Mouse (Mus musculus) limb, embryonic 14.5 days (tissue): ENCODE measurements around the gene Gla. TPM values are rescaled to one million over a fixed set of nuclear protein-coding genes. Genes with fewer than 3 reads are reported as not detected.

ENCODE experiments used
- ATAC-seq: fragments of 200-750 bp; cut with Nextera tagmentation; 2 replicates; pipeline ENCODE4 v1.8.0; 2017; ENCODE audit warnings: low read depth, moderate number of reproducible peaks, moderate TSS enrichment; ENCODE audit not compliant: low FRiP score
- DNase-seq: peaks from one replicate; pipeline ENCODE4 v3.0.0-alpha.2; 2015; ENCODE audit warnings: low spot score
- H3K27ac ChIP-seq: fragments of 300-500 bp; sonication (generic); replicated peaks from 2 replicates; pipeline ENCODE4 v1.5.1; 2014; ENCODE audit warnings: low read depth, mild to moderate bottlenecking, low read length, moderate library complexity, mixed read lengths
- H3K27me3 ChIP-seq: fragments of 300-500 bp; sonication (generic); 2 replicates; pipeline ENCODE4 v1.6.1; 2014; ENCODE audit warnings: low read length, mixed read lengths; ENCODE audit not compliant: control insufficient read depth, insufficient read depth
- H3K36me3 ChIP-seq: fragments of 300-500 bp; sonication (generic); 2 replicates; pipeline ENCODE4 v1.6.1; 2014; ENCODE audit warnings: mild to moderate bottlenecking, low read length, moderate library complexity, mixed read lengths; ENCODE audit not compliant: control insufficient read depth, insufficient read depth
- H3K4me1 ChIP-seq: fragments of 300-500 bp; sonication (generic); 2 replicates; pipeline ENCODE4 v1.6.1; 2014; ENCODE audit warnings: antibody characterized with exemption, low read length, mixed read lengths; ENCODE audit not compliant: control insufficient read depth, insufficient read depth
- H3K4me2 ChIP-seq: fragments of 300-500 bp; sonication (generic); replicated peaks from 2 replicates; pipeline ENCODE4 v1.6.1; 2014; ENCODE audit warnings: low read depth, mild to moderate bottlenecking, low read length, moderate library complexity; ENCODE audit not compliant: severe bottlenecking
- H3K4me3 ChIP-seq: fragments of 300-500 bp; sonication (generic); replicated peaks from 2 replicates; pipeline ENCODE4 v1.5.1; 2014; ENCODE audit warnings: low read length
- H3K9ac ChIP-seq: fragments of 300-500 bp; sonication (generic); 2 replicates; pipeline ENCODE4 v1.6.1; 2014; ENCODE audit warnings: mild to moderate bottlenecking, low read depth, low read length, moderate library complexity; ENCODE audit not compliant: severe bottlenecking
- H3K9me3 ChIP-seq: fragments of 300-500 bp; sonication (generic); 2 replicates; pipeline ENCODE4 v1.6.1; 2016; ENCODE audit warnings: low read length; ENCODE audit not compliant: control insufficient read depth
- POLR2A ChIP-seq: fragments of 200-500 bp; IDR thresholded peaks from 2 replicates; pipeline ENCODE4 v1.8.0; 2012; ENCODE audit warnings: inconsistent platforms, mild to moderate bottlenecking, moderate library complexity, borderline replicate concordance; ENCODE audit not compliant: insufficient read depth, insufficient read length; ENCODE audit errors: extremely low read depth
- WGBS: fragments of 180-500 bp; shearing (Covaris S2); extraction: QIAGEN DNeasy Blood & Tissue Kit; methylation state at CpG from one replicate; pipeline ENCODE4 v1.1.7; 2014; 5-methylcytosine and 5-hydroxymethylcytosine counted together
- polyA plus RNA-seq, 2 experiments: library from polyadenylated mRNA; depleted of rRNA in 1 of 2; stranded (reverse) in 1 of 2; unstranded in 1 of 2; fragments of >200 nt; fragmentation: Nextera tagmentation in 1 of 2; extraction: Ambion mirVana in 1 of 2; gene quantifications; 2 replicates each; pipeline versions ENCODE4 v1.2.1 to v1.2.3; 2012 to 2014

Gla gene
- polyA plus RNA-seq, 2 experiments: 3.8 to 4.9 TPM

- H3K9ac ChIP-seq: no peak overlapping the region
- no peak for DNase-seq
- H3K9me3 ChIP-seq: no peaks in the 10 kb centered on the region
- H3K27ac ChIP-seq: no peak overlapping the region
- no peak for ATAC-seq
- H3K27me3 ChIP-seq: no peaks in the 10 kb centered on the region
- H3K4me3 ChIP-seq: no peak overlapping the region
- 65% methylated on average over 3 of the region's 3 CpGs for WGBS
- no peaks in the 10 kb centered on the region for H3K36me3 ChIP-seq
- no peaks in the 10 kb centered on the region for H3K4me1 ChIP-seq
- no peak overlapping the region for H3K4me2 ChIP-seq
- no peak for TF ChIP-seq POLR2A
Observed at GRCm38 (mm10) chrX:134635860-134636259, 34.9 kb upstream of the Gla start.

DNA sequence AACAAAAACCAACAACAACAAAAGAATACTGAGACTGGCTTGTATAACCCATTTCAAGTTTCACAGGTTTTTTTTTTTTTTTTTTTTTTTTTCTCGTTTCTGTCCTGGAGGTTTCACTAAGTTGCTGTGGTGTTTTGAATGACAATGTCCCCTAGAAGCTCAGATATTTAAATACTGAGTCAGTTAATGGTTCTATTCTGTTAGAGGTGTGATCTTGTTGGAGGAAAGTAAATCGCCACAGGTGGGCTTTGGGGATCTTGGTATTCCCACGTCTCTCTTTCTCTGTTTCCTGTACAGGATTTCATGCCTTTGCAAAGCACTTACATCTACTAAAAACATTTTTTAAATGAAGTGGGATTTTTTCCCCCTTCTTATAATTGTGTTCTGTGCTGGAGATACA lies 34.2 kb upstream of the Gla start:
- ATAC-seq: no peak
- 30% methylated on average over 3 of the region's 3 CpGs for WGBS
- no peak for DNase-seq
- Histone ChIP-seq H3K9ac (no peak overlapping the region), H3K27me3 (no peaks in the 10 kb centered on the region), H3K27ac (no peak overlapping the region), H3K4me3 (no peak overlapping the region), H3K36me3 (no peaks in the 10 kb centered on the region), H3K9me3 (no peaks in the 10 kb centered on the region), H3K4me1 (no peaks in the 10 kb centered on the region), H3K4me2 (no peak overlapping the region)
- no peak for TF ChIP-seq POLR2A

- H3K9ac ChIP-seq: no peak overlapping the region
- no peak for TF ChIP-seq POLR2A
- DNase-seq (no peak), ATAC-seq (no peak)
- no peak overlapping the region for H3K4me2 ChIP-seq
- H3K4me1 ChIP-seq: no peaks in the 10 kb centered on the region
- H3K27me3 ChIP-seq: no peaks in the 10 kb centered on the region
- H3K27ac ChIP-seq: no peak overlapping the region
- no peaks in the 10 kb centered on the region for H3K36me3 ChIP-seq
- H3K4me3 ChIP-seq: no peak overlapping the region
- no peaks in the 10 kb centered on the region for H3K9me3 ChIP-seq
- 85% methylated on average over 5 of the region's 5 CpGs for WGBS
Observed at GRCm38 (mm10) chrX:134632710-134633109, 31.8 kb upstream of the Gla start.

- ATAC-seq (no peak), DNase-seq (no peak)
- Histone ChIP-seq H3K4me1 (no peaks in the 10 kb centered on the region), H3K27me3 (no peaks in the 10 kb centered on the region), H3K36me3 (no peaks in the 10 kb centered on the region), H3K9me3 (no peaks in the 10 kb centered on the region), H3K4me2 (no peak overlapping the region), H3K27ac (no peak overlapping the region), H3K9ac (no peak overlapping the region), H3K4me3 (no peak overlapping the region)
- WGBS: 90% methylated on average over 2 of the region's 2 CpGs
- no peak for TF ChIP-seq POLR2A
Observed at GRCm38 (mm10) chrX:134628200-134628599, 27.3 kb upstream of the Gla start.

GRCm38 (mm10) chrX:134623350-134623749 lies 22.4 kb upstream of the Gla start:
- no peak overlapping the region for H3K4me3 ChIP-seq
- no peaks in the 10 kb centered on the region for H3K36me3 ChIP-seq
- TF ChIP-seq POLR2A: no peak
- no peaks in the 10 kb centered on the region for H3K27me3 ChIP-seq
- H3K27ac ChIP-seq: no peak overlapping the region
- ATAC-seq: no peak
- H3K4me1 ChIP-seq: no peaks in the 10 kb centered on the region
- no peak overlapping the region for H3K4me2 ChIP-seq
- WGBS: 78% methylated on average over 4 of the region's 4 CpGs
- no peaks in the 10 kb centered on the region for H3K9me3 ChIP-seq
- H3K9ac ChIP-seq: no peak overlapping the region
- no peak for DNase-seq

GRCm38 (mm10) chrX:134621685-134622084 lies 20.8 kb upstream of the Gla start:
- H3K4me3 ChIP-seq: no peak overlapping the region
- no peaks in the 10 kb centered on the region for H3K4me1 ChIP-seq
- no peaks in the 10 kb centered on the region for H3K9me3 ChIP-seq
- no peak overlapping the region for H3K27ac ChIP-seq
- H3K9ac ChIP-seq: no peak overlapping the region
- ATAC-seq: no peak
- TF ChIP-seq POLR2A: no peak
- no peaks in the 10 kb centered on the region for H3K36me3 ChIP-seq
- 82% methylated on average over 3 of the region's 3 CpGs for WGBS
- DNase-seq: no peak
- H3K4me2 ChIP-seq: no peak overlapping the region
- no peaks in the 10 kb centered on the region for H3K27me3 ChIP-seq
